Comparison of ENCODE assay signal across 8 mouse cellular contexts in the genomic region with DNA sequence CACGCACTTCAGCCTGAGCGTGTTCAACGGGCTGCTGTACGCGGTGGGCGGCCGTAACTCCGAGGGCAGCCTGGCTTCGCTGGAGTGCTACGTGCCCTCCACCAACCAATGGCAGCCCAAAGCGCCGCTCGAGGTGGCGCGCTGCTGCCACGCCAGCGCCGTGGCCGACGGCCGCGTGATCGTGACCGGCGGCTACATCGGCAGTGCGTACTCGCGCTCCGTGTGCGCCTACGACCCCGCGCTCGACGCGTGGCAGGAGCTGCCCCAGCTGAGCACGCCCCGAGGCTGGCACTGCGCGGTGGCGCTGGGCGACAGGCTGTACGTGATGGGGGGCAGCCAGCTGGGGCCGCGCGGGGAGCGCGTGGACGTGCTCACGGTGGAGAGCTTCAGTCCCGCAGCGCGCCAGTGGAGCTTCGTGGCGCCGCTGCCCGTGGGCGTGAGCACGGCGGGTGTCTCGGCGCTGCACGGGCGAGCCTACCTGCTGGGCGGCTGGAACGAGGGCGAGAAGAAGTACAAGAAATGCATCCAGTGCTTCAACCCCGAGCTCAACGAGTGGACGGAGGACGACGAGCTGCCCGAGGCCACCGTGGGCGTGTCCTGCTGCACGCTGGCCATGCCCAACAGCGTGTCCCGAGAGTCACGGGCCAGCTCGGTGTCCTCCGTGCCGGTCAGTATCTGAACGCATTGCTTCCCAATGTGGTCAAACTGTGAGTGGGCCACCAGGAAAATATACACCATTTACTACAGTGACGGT. TPM values are rescaled to one million over a fixed set of nuclear protein-coding genes. Genes with fewer than 3 reads are reported as not detected.
DNase-seq lines count a peak whose midpoint lies in the region; ATAC-seq and TF ChIP-seq lines count a peak whose summit lies in the region.

No protein-coding gene starts in this region.

- H3K27ac ChIP-seq in embryonic facial prominence, embryonic 13.5 days = no peak overlapping the region
- H3K27ac ChIP-seq in liver, embryonic 14.5 days = no peak overlapping the region
- no peak overlapping the region; the same call in 1 of the 2 replicates for H3K27ac ChIP-seq in stomach, postnatal 0 days (replicated peaks)

- no peak; the same call in 1 of the 2 replicates for TF ChIP-seq CTCF in liver, embryonic 14.5 days (IDR thresholded peaks at IDR 0.05; ENCODE audit: low read depth)
- no peak for TF ChIP-seq CTCF in stomach, postnatal 0 days (IDR thresholded peaks at IDR 0.05; ENCODE audit: low read depth)

- H3K9me3 ChIP-seq in embryonic facial prominence, embryonic 13.5 days = no peaks in the 10 kb centered on the region
- H3K9me3 ChIP-seq in liver, embryonic 14.5 days (ENCODE audit: control insufficient read depth, low read length) = no peaks in the 10 kb centered on the region
- no peaks in the 10 kb centered on the region for H3K9me3 ChIP-seq in stomach, postnatal 0 days (ENCODE audit: control insufficient read depth, low read length)

- intact Hi-C loops in heart, postnatal 10 days (cut with DNase I) = loop anchor here (2.0 to 5.0 kb wide), 3 partner anchors 43 to 367 kb away; no protein-coding TSS in a partner anchor

- peak; percentile 79 for ATAC-seq in embryonic facial prominence, embryonic 13.5 days (ENCODE audit: insufficient number of reproducible peaks, insufficient read depth, low FRiP score, low TSS enrichment, low read depth)
- peak; percentile 31; the same call in 1 of the 2 replicates for ATAC-seq in liver, embryonic 14.5 days (ENCODE audit: insufficient read depth)
- peak; percentile 84 for ATAC-seq in stomach, postnatal 0 days (ENCODE audit: low FRiP score, low TSS enrichment)

- no peaks in the 10 kb centered on the region for H3K36me3 ChIP-seq in embryonic facial prominence, embryonic 13.5 days
- H3K36me3 ChIP-seq in liver, embryonic 14.5 days (replicated peaks; ENCODE audit: control insufficient read depth, insufficient read depth, low read depth) = no peaks in the 10 kb centered on the region
- no peaks in the 10 kb centered on the region for H3K36me3 ChIP-seq in stomach, postnatal 0 days (ENCODE audit: control insufficient read depth, insufficient read depth, low read length)

- peaks cover 18% of the 10 kb centered on the region for H3K27me3 ChIP-seq in embryonic facial prominence, embryonic 13.5 days
- peaks cover 11% of the 10 kb centered on the region for H3K27me3 ChIP-seq in liver, embryonic 14.5 days (ENCODE audit: control insufficient read depth, insufficient read depth, low read length)
- no peaks in the 10 kb centered on the region for H3K27me3 ChIP-seq in stomach, postnatal 0 days (ENCODE audit: control insufficient read depth, insufficient read depth, low read length)

- WGBS in embryonic facial prominence, embryonic 13.5 days = under 1% methylated on average over 81 of the region's 85 CpGs
- WGBS in liver, embryonic 14.5 days (ENCODE audit: insufficient replicate concordance) = 1% methylated on average over 85 of the region's 85 CpGs
- under 1% methylated on average over 80 of the region's 85 CpGs for WGBS in stomach, postnatal 0 days

- DNase-seq in A20 (ENCODE audit: low read depth, low spot score) = peak; percentile 80
- DNase-seq in adrenal gland, postnatal 10 days = peak; percentile 48
- peak; percentile 20 to 47 for DNase-seq in heart, postnatal 10 days
- peak; percentile 45 to 62 for DNase-seq in kidney, postnatal 4 days
- DNase-seq in liver, embryonic 14.5 days (ENCODE audit: low read depth in 3 of 3, low spot score in 3 of 3) = no peak
- DNase-seq in neural tube, embryonic 10.5 days (ENCODE audit: extremely low spot score, low spot score) = peak; percentile 68
- peak; percentile 56 for DNase-seq in stomach, postnatal 0 days (ENCODE audit: low spot score)

- H3K4me2 ChIP-seq in embryonic facial prominence, embryonic 13.5 days = peak overlapping the region; percentile 100
- peak overlapping the region; percentile 53 for H3K4me2 ChIP-seq in liver, embryonic 14.5 days (ENCODE audit: low read depth)
- H3K4me2 ChIP-seq in stomach, postnatal 0 days (replicated peaks; ENCODE audit: low read depth) = peak overlapping the region; percentile 100

- no peak for TF ChIP-seq EP300 in liver, embryonic 14.5 days (IDR thresholded peaks at IDR 0.05; ENCODE audit: low read depth)
- TF ChIP-seq EP300 in stomach, postnatal 0 days (optimal IDR thresholded peaks at IDR 0.05) = no peak

- H3K9ac ChIP-seq in embryonic facial prominence, embryonic 13.5 days = peak overlapping the region; percentile 69
- no peak overlapping the region for H3K9ac ChIP-seq in liver, embryonic 14.5 days (replicated peaks)
- peak overlapping the region; percentile 60 for H3K9ac ChIP-seq in stomach, postnatal 0 days (ENCODE audit: low read length)

- H3K4me1 ChIP-seq in embryonic facial prominence, embryonic 13.5 days = peaks cover 13% of the 10 kb centered on the region; the same call in 1 of the 2 replicates
- H3K4me1 ChIP-seq in liver, embryonic 14.5 days (replicated peaks; ENCODE audit: control insufficient read depth in 2 of 2, insufficient read depth in 2 of 2, low read length in 1 of 2) = no peaks in the 10 kb centered on the region
- H3K4me1 ChIP-seq in stomach, postnatal 0 days (replicated peaks; ENCODE audit: control insufficient read depth, insufficient read depth) = no peaks in the 10 kb centered on the region

- peak overlapping the region; percentile 63 for H3K4me3 ChIP-seq in embryonic facial prominence, embryonic 13.5 days
- H3K4me3 ChIP-seq in liver, embryonic 14.5 days (ENCODE audit: insufficient read depth in 1 of 2, low read depth in 2 of 2, low read length in 2 of 2) = peak overlapping the region; percentile 34 to 43
- peak overlapping the region; percentile 52 for H3K4me3 ChIP-seq in stomach, postnatal 0 days (ENCODE audit: low read depth, low read length)

RNA-seq across cellular contexts. Expression of a gene that starts 19.1 kb away (rescaled TPM):
- total RNA-seq in adrenal gland, postnatal 10 days (2021) = 10 to 100 TPM in 1 of 2 experiments, 1 to 10 TPM in 1; 6.7 to 19.3 TPM
- polyA plus RNA-seq in embryonic facial prominence, embryonic 13.5 days (2015; fragmentation: Nextera tagmentation; extraction: Ambion mirVana) = 1.5 and 1.7 TPM in 2 replicates
- 100 to 1,000 TPM; 115 to 125 TPM for total RNA-seq in heart, postnatal 10 days (2021)
- under 0.01 and 0.01 TPM in 2 replicates for polyA plus RNA-seq in liver, embryonic 14.5 days (2012; rRNA removed)
- not detected in 2 replicates for polyA plus RNA-seq in liver, embryonic 14.5 days (2014; fragmentation: Nextera tagmentation; extraction: Ambion mirVana)
- polyA plus RNA-seq in stomach, postnatal 0 days (2015; fragmentation: Nextera tagmentation; extraction: Ambion mirVana) = 0.08 and 0.17 TPM in 2 replicates

Comparison
In these comparisons a context has a peak if more than half of its experiments do, and no peak if none do; other contexts are left out.
1. DNase-seq: peak in A20 (single experiment), adrenal gland, postnatal 10 days (single experiment), heart, postnatal 10 days (2 of 2), kidney, postnatal 4 days (2 of 2), neural tube, embryonic 10.5 days (single experiment) and stomach, postnatal 0 days (single experiment); none in liver, embryonic 14.5 days (0 of 3).
2. ATAC-seq: peak in every context shown above with its lines; median percentile 84 in stomach, postnatal 0 days; 79 in embryonic facial prominence, embryonic 13.5 days; 31 in liver, embryonic 14.5 days.
3. Peak in every context shown above with its lines, with median percentiles within 50 percentile points of each other: H3K4me2 ChIP-seq and H3K4me3 ChIP-seq.